Mouse (Mus musculus): ENCODE data around the gene Cdh1. TPM values are rescaled to one million over a fixed set of nuclear protein-coding genes. Genes with fewer than 3 reads are reported as not detected.
"Not testable (repeated sequence)": the region's sequence is repeated elsewhere in the genome, so short reads cannot be mapped to it uniquely, and the experiment has no call there.

The Cdh1 gene
- polyA plus RNA-seq, 1 experiment from 2014 or later, result 37.9 TPM

DNA sequence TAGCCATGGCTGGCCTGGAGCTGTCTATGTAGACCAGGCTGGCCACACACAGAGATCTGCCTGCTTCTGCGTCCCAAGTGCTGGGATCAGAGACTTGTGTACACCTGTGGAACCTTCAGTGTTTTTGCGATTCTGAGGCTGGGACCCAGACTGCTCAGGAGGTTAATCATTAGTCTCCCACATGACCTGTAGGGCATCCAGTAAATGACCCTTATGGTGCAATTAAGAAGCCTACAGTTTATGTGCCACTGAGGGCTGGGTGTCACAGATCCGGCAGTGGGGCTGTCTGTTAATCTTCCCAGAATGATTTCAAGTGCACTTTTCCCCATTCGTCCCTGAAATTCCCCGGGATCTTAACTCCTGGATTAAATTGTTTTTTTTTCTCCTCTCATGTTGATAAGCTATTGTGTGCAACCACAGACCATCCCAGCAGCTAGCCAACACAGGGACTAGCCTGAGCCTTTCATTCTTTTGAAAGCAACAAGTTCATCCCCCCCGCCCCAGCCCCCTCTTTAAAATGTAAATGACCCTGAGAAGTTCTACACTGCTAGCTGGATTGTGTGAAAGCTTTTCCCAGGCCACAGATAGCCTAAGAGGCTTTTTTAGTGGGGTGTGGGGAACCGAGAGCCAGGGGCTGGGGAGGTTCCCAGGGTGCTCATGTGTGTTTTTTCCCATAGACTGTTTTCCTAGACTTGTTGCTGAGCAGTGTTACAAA, 3.7 kb upstream of the Cdh1 start:
- Histone ChIP-seq H3K4me2 (no peak overlapping the region), H3K27ac (no peak overlapping the region), H3K4me1 (peaks cover 18% of the 10 kb centered on the region), H3K36me3 (no peaks in the 10 kb centered on the region), H3K9ac (no peak overlapping the region), H3K9me3 (no peaks in the 10 kb centered on the region), H3K4me3 (no peak overlapping the region), H3K27me3 (peaks cover 54% of the 10 kb centered on the region)
- WGBS, result 49% methylated on average over 7 of the region's 7 CpGs
- ATAC-seq (ENCODE audit: insufficient number of reproducible peaks, insufficient read depth, low FRiP score, low TSS enrichment, low read depth), result no peak

DNA sequence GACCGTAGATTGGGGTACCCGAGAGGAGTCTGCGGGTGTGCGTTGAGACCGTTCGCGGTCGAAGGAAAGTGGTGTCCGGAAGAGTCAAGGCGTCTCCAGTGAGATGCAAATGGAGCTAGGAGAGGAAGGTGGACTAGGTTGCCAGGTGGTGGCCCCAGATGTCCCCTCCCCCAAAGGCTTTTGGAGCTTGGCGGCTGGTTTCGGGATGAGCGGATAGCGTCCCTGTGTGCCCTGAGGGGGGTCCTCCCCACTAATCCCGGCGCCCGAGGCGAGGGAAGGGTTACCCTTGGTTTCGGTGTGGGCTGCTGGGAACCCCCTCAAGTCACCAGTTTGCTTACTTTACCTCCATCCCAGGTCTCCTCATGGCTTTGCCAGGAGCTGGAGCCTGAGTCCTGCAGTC, 782 bp downstream of the Cdh1 start:
- peaks cover 23% of the 10 kb centered on the region for H3K4me1 ChIP-seq
- ATAC-seq (ENCODE audit: insufficient number of reproducible peaks, insufficient read depth, low FRiP score, low TSS enrichment, low read depth), result no peak
- H3K9ac ChIP-seq, result peak overlapping the region; percentile 67
- H3K27me3 ChIP-seq, result peaks cover 84% of the 10 kb centered on the region
- peak overlapping the region; percentile 54 for H3K4me3 ChIP-seq
- H3K36me3 ChIP-seq, result no peaks in the 10 kb centered on the region
- no peaks in the 10 kb centered on the region for H3K9me3 ChIP-seq
- no peak overlapping the region for H3K27ac ChIP-seq
- WGBS, result 1% methylated on average over 19 of the region's 19 CpGs
- H3K4me2 ChIP-seq, result peak overlapping the region; percentile 87

DNA sequence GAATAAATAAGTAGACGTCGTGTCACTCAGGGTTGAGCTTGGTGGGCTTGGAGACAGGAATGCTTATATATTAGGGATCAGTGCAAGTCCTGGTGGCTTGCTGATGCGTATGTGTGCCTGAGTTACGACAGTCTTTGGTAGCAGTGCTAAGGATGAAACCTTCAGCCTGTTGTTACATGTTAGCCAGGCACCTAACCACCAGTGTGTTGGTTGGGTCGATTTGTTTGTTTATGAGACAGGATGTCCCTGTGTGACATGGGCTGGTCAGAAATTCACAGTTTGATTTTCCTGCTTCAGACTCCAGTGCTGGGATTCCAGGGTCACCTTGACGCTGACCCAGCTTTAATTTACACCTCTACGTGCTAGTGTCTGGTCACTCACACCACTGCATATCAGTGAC, 2.5 kb downstream of the Cdh1 start:
- Histone ChIP-seq H3K36me3 (no peaks in the 10 kb centered on the region), H3K4me3 (0 out of 2 replicates have a peak overlapping the region, but pooled peaks have one; percentile 5), H3K4me2 (no peak overlapping the region), H3K9ac (no peak overlapping the region), H3K4me1 (peaks cover 23% of the 10 kb centered on the region), H3K27ac (no peak overlapping the region), H3K27me3 (peaks cover 68% of the 10 kb centered on the region), H3K9me3 (no peaks in the 10 kb centered on the region)
- no peak for ATAC-seq (ENCODE audit: insufficient number of reproducible peaks, insufficient read depth, low FRiP score, low TSS enrichment, low read depth)
- 70% methylated on average over 7 of the region's 7 CpGs for WGBS

DNA sequence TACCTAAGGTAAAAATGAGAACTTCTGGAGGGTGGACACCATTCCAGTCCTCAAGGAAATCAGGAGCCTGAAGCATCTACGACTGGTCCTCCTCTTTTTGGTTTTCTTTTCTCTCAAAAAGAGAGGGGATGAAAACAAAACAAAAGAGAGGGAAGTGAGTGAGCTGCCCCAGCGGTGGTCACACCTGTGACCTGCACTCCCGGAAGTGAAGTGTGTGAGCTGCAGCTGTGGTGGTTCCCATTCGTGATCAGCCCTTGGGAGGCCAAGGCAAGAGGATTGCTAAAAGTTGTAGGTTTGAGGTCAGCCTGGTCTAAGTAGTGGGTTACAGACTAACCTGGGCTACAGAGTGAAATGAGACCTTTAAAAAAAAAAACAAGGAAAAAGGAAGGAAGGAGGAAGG, 3.0 kb downstream of the Cdh1 start:
- H3K9ac ChIP-seq, result no peak overlapping the region
- no peaks in the 10 kb centered on the region for H3K9me3 ChIP-seq
- no peak overlapping the region for H3K4me2 ChIP-seq
- peaks cover 23% of the 10 kb centered on the region for H3K4me1 ChIP-seq
- no peak for ATAC-seq (ENCODE audit: insufficient number of reproducible peaks, insufficient read depth, low FRiP score, low TSS enrichment, low read depth)
- 42% methylated on average over 4 of the region's 4 CpGs for WGBS
- peaks cover 64% of the 10 kb centered on the region for H3K27me3 ChIP-seq
- H3K4me3 ChIP-seq, result no peak overlapping the region
- H3K36me3 ChIP-seq, result no peaks in the 10 kb centered on the region
- H3K27ac ChIP-seq, result no peak overlapping the region

GRCm38 (mm10) chr8:106606601-106607145, 3.5 kb downstream of the Cdh1 start:
- Histone ChIP-seq H3K36me3 (no peaks in the 10 kb centered on the region), H3K4me1 (peaks cover 26% of the 10 kb centered on the region), H3K9me3 (no peaks in the 10 kb centered on the region), H3K27ac (no peak overlapping the region), H3K4me2 (no peak overlapping the region), H3K4me3 (no peak overlapping the region), H3K9ac (no peak overlapping the region), H3K27me3 (peaks cover 58% of the 10 kb centered on the region)
- 32% methylated on average over 15 of the region's 15 CpGs for WGBS
- ATAC-seq (ENCODE audit: insufficient number of reproducible peaks, insufficient read depth, low FRiP score, low TSS enrichment, low read depth), result no peak

DNA sequence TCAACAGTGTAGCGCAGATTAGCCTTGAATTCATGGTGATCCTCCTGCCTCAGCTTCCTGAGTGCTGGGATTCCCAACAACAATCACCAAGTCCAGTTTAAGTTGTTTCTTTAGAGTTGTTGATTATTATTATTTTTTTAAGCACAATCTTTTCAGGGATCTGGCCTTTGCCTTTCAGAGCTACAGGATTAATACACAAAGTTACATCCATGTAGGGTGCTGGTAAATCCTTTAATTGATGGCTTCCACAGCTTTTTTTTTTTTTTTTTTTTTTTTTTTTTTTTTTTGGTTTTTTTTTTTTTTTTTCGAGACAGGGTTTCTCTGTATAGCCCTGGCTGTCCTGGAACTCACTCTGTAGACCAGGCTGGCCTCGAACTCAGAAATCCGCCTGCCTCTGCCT, 4.6 kb downstream of the Cdh1 start:
- not testable (repeated sequence) for H3K36me3 ChIP-seq; H3K4me2 ChIP-seq; H3K27ac ChIP-seq; H3K4me3 ChIP-seq; H3K9me3 ChIP-seq; H3K9ac ChIP-seq; ATAC-seq (ENCODE audit: insufficient number of reproducible peaks, insufficient read depth, low FRiP score, low TSS enrichment, low read depth)
- 84% methylated on average over 4 of the region's 4 CpGs for WGBS
- H3K4me1 ChIP-seq, result peaks cover 27% of the 10 kb centered on the region
- H3K27me3 ChIP-seq, result peaks cover 47% of the 10 kb centered on the region

GRCm38 (mm10) chr8:106608425-106608824, 5.3 kb downstream of the Cdh1 start:
- H3K27me3 ChIP-seq, result peaks cover 41% of the 10 kb centered on the region
- no peaks in the 10 kb centered on the region for H3K9me3 ChIP-seq
- no peak overlapping the region for H3K27ac ChIP-seq
- 45% methylated on average over 3 of the region's 3 CpGs for WGBS
- no peak for ATAC-seq (ENCODE audit: insufficient number of reproducible peaks, insufficient read depth, low FRiP score, low TSS enrichment, low read depth)
- H3K9ac ChIP-seq, result no peak overlapping the region
- H3K4me1 ChIP-seq, result peaks cover 20% of the 10 kb centered on the region
- H3K36me3 ChIP-seq, result no peaks in the 10 kb centered on the region
- H3K4me3 ChIP-seq, result no peak overlapping the region
- no peak overlapping the region for H3K4me2 ChIP-seq

- H3K9ac ChIP-seq, result no peak overlapping the region
- no peak for ATAC-seq (ENCODE audit: insufficient number of reproducible peaks, insufficient read depth, low FRiP score, low TSS enrichment, low read depth)
- H3K4me1 ChIP-seq, result peaks cover 12% of the 10 kb centered on the region; the same call in 1 of the 2 replicates
- 62% methylated on average over 7 of the region's 7 CpGs for WGBS
- H3K36me3 ChIP-seq, result no peaks in the 10 kb centered on the region
- peaks cover 32% of the 10 kb centered on the region for H3K27me3 ChIP-seq
- H3K4me2 ChIP-seq, result no peak overlapping the region
- H3K4me3 ChIP-seq, result no peak overlapping the region
- H3K9me3 ChIP-seq, result no peaks in the 10 kb centered on the region
- no peak overlapping the region for H3K27ac ChIP-seq
Observed at GRCm38 (mm10) chr8:106609076-106609903, 6.1 kb downstream of the Cdh1 start.

DNA sequence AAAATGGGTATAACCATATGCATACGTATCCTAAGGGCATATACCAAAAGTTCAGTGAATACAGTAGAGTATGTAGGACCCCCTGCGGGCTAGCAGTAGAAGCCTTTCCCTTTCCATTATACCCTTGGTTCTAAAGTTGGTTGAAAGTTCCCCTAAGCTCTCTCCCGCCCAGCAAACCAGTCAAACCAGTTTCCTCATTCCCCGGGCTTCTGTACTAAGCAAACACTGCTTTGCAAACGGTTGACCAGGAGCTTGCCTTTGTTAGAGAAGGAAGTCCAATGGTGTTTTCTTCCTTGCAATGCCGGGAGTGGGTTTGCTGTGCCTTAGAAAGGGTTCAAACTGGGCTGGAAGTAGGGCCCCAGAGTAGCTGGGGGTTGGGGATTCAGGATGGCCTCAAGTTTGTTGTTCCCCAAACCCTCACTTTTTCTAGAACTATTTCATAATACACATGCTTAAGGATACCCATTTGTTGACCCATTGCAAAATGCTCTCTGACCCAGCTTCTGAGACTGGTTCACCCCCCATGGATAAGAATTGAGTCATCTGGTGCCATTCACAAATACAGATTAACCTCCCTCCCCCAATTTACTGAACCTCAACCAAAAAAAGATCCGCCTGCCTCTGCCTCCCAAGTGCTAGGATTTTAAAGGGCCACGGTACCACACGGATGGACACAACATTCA, 7.9 kb downstream of the Cdh1 start:
- 53% methylated on average over 9 of the region's 9 CpGs for WGBS
- no peak for ATAC-seq (ENCODE audit: insufficient number of reproducible peaks, insufficient read depth, low FRiP score, low TSS enrichment, low read depth)
- Histone ChIP-seq H3K9ac (no peak overlapping the region), H3K9me3 (no peaks in the 10 kb centered on the region), H3K4me3 (no peak overlapping the region), H3K4me2 (no peak overlapping the region), H3K27ac (peak overlapping the region; percentile 53), H3K27me3 (peaks cover 16% of the 10 kb centered on the region), H3K4me1 (peaks cover 20% of the 10 kb centered on the region; the same call in 1 of the 2 replicates), H3K36me3 (no peaks in the 10 kb centered on the region)

- Histone ChIP-seq H3K4me2 (no peak overlapping the region), H3K27ac (no peak overlapping the region), H3K36me3 (no peaks in the 10 kb centered on the region)
Observed at GRCm38 (mm10) chr8:106612047-106612446, 8.9 kb downstream of the Cdh1 start.

DNA sequence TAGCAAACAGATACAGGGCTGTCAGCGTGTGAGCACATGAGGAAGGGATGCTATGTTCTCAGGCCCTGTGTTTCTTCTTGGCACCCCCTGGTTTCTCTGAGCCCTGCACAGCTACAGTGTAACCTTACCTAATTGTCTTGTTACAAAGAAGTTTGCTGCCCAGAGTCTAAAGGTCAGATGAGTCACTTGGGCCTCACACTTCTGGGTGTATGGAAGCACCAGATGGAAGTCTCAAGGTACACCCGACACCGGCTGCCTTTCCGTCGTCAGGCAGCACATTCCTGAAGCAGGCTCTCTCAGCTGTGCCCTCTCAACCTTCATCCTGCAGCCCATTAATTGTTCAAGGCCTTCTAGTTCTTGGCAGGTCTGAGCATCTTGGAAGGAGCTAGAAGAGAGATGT, 11.6 kb downstream of the Cdh1 start:
- H3K9ac ChIP-seq, result no peak overlapping the region
- H3K36me3 ChIP-seq, result no peaks in the 10 kb centered on the region
- H3K27ac ChIP-seq, result no peak overlapping the region
- H3K4me1 ChIP-seq, result peaks cover 33% of the 10 kb centered on the region
- 43% methylated on average over 5 of the region's 5 CpGs for WGBS
- no peak for ATAC-seq (ENCODE audit: insufficient number of reproducible peaks, insufficient read depth, low FRiP score, low TSS enrichment, low read depth)
- no peaks in the 10 kb centered on the region for H3K9me3 ChIP-seq
- no peak overlapping the region for H3K4me2 ChIP-seq
- no peak overlapping the region for H3K4me3 ChIP-seq
- H3K27me3 ChIP-seq, result no peaks in the 10 kb centered on the region

More at GRCm38 (mm10) chr8:106612047-106612446, 8.9 kb downstream of the Cdh1 start:
- ATAC-seq (ENCODE audit: insufficient number of reproducible peaks, insufficient read depth, low FRiP score, low TSS enrichment, low read depth), result no peak
- no peak overlapping the region for H3K4me3 ChIP-seq
- H3K27me3 ChIP-seq, result peaks cover 6% of the 10 kb centered on the region
- peaks cover 23% of the 10 kb centered on the region for H3K4me1 ChIP-seq
- H3K9ac ChIP-seq, result no peak overlapping the region
- H3K9me3 ChIP-seq, result no peaks in the 10 kb centered on the region
- 45% methylated on average over 3 of the region's 3 CpGs for WGBS

Data from embryonic facial prominence, embryonic 13.5 days (tissue).